Mouse (Mus musculus) Patski (cell line): ENCODE data around the gene D17Wsu92e. TPM values are rescaled to one million over a fixed set of nuclear protein-coding genes. Genes with fewer than 3 reads are reported as not detected.

Experiments
- ATAC-seq: fragments of 100-300 bp; one replicate; pipeline ENCODE4 v1.8.0; 2021
- CTCF ChIA-PET: fragments of 350-600 bp; sonication (Branson Sonifier 250); formaldehyde crosslinking; loops from one replicate; lab custom pipeline; 2022; ENCODE audit warnings: inconsistent platforms; lab: Charles Lee
- POLR2A ChIA-PET: fragments of 350-600 bp; sonication (Branson Sonifier 250); formaldehyde crosslinking; loops from one replicate; lab custom pipeline; 2022; ENCODE audit warnings: antibody characterized with exemption, inconsistent platforms; lab: Charles Lee
- DNase-seq: peaks from one replicate; pipeline ENCODE4 v3.0.0-alpha.2; 2011; ENCODE audit warnings: low read depth, low spot score
- H3K27me3 ChIP-seq: fragments of 371-371 bp; one replicate; pipeline ENCODE4 v1.5.1; 2021
- CTCF ChIP-seq: fragments of 100-300 bp; IDR thresholded peaks from one replicate; pipeline ENCODE4 v1.5.1; 2021
- in situ Hi-C: fragments of 300-500 bp; cut with MboI; formaldehyde crosslinking; loops from 3 replicates; pipeline ENCODE4 v1.11.1; 2018; ENCODE audit warnings: low pct_unique_long_range_greater_than_20kb, mixed read lengths
- polyA plus RNA-seq: library from polyadenylated mRNA; unstranded; gene quantifications from one replicate; pipeline ENCODE4 v1.2.3, GENCODE M21; 2021

The D17Wsu92e gene
- polyA plus RNA-seq, 1 experiment from 2014 or later: 105 TPM

- CTCF ChIA-PET: interaction anchor here (1.3 kb wide), 1 partner anchor 14 kb away, joined by 3 read pairs; no protein-coding TSS in a partner anchor
- TF ChIP-seq CTCF: no peak
- no peaks in the 10 kb centered on the region for H3K27me3 ChIP-seq
- DNase-seq: no peak
- in situ Hi-C loops: no loop called here
- POLR2A ChIA-PET: interaction anchor here (0.6 kb wide), 1 partner anchor 8 kb away, joined by 4 read pairs; no protein-coding TSS in a partner anchor
- no peak for ATAC-seq
These were observed 15.4 kb downstream of the D17Wsu92e start for GRCm38 (mm10) chr17:27804803-27805770.

DNA sequence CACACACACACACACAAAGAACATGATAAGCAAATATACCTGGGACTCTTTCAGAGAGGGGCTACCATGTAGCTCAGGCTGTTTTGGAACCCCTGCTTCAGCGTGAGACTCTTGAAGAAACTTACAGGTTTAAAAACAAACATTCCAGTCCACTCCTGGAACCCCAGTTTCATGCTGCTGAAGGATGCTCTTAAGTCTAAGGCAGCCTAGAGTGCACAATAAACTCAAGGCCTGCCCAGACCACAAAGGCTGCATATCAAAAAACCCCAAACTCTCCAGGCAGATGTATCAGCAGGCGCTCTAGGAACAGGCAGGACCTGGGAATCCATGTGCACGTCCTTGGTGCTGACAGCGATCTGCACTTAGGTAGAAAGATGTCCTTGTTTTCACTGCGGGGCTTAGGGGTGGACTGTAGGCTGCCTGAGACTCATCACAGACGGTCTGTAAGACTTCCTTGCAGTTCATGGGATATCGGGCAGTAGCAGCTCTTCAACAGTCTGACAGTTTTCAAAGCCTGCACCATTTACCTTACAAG lies 16.2 kb downstream of the D17Wsu92e start:
- TF ChIP-seq CTCF: no peak
- in situ Hi-C loops: no loop called here
- ATAC-seq: no peak
- H3K27me3 ChIP-seq: no peaks in the 10 kb centered on the region
- POLR2A ChIA-PET: no interaction called here
- DNase-seq: no peak
- CTCF ChIA-PET: no interaction called here

- ChIA-PET POLR2A (no interaction called here), CTCF (no interaction called here)
- no peak for TF ChIP-seq CTCF
- no peak for ATAC-seq
- no peak for DNase-seq
- H3K27me3 ChIP-seq: no peaks in the 10 kb centered on the region
- in situ Hi-C loops: no loop called here
These were observed 16.7 kb downstream of the D17Wsu92e start for GRCm38 (mm10) chr17:27803752-27804151.

DNA sequence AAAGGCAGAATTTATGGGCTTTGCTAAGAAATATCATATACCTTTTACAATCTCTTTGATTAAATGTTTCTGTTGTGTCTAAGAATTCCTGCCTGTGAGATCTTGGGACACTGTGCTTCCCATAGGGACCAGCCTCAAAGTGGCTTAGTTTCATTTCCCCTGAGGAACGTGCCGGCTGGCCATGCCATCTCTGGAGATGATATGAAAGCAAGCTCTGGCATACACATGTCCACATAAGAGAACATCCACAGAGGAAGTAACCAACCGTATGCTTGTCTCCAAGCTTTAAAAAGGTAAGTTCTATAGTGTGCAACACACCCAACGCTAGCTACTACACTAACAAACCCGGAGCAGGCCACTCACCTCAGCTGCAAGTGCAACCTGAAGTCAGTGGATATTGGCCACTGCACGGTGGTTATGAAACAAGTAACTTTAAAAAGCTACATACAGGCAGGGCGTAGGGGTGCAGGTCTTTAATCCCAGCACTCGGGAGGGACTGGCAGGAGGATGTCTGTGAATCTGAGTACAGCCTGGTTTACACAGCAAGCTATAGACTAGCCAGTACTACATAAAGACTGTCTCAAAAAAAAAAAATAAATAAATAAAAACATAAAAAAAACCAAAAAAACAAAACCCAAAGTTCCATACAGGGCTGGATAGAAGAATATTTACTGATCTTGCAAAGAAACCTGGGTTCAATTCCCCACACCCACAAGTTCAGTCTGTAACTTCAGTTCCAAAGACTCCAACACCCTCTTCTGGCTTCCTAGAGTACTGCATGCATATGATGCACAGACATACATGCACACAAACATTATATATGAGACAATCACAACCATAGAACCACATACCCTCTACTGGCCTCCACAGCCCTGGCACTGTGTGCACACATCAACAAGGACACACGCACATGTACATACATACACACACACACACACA lies 19.5 kb downstream of the D17Wsu92e start:
- ATAC-seq: no peak
- no peaks in the 10 kb centered on the region for H3K27me3 ChIP-seq
- in situ Hi-C loops: no loop called here
- ChIA-PET POLR2A (interaction anchor here (2.0 kb wide), 1 partner anchor 18 kb away, joined by 4 read pairs; no protein-coding TSS in a partner anchor), CTCF (interaction anchor here (1.8 to 2.8 kb wide), 3 partner anchors 10 to 18 kb away, joined by 7 to 10 read pairs (median 7); no protein-coding TSS in a partner anchor)
- no peak for DNase-seq
- peak; percentile 43 for TF ChIP-seq CTCF

DNA sequence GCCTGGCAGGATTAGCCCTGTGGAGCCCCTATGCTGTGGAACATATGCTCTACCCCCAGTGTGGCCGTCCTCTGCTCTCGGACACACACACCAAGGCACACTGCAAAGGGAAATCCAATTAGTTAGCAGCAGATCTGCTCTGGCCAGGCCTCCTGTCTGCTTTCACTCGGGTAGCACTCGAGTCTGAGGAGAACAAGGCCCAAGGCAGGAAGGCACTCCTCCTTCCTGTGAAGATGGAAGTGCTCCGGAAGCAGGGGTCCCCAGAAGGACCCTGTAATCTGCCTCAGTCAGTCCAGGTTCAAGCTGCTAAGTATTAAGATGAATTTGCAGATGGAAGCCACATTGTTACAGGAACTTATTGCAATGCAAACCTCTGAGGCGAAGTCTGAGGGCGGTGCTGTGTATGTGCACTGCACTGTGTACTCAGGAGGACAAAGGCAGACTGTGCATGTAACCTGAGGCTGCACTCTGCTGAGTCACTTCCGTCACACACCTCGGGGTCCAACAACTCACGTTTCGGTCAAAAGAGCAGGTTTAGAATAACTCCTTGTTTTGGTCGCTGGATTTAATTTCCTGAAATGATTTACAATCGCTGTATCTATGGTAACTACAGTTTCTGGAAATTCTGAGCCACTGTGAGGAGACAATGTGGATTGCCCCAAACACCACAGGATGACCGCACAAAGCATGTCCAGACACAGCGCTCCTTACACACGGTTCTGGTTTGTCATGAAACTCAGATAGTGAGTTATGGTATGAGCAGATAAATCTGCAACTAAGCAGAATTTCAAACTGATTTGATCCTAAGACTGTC lies 20.5 kb downstream of the D17Wsu92e start:
- DNase-seq: peak; percentile 85
- ChIA-PET CTCF (interaction anchor here (2.3 kb wide), 1 partner anchor 11 kb away, joined by 7 read pairs; no protein-coding TSS in a partner anchor), POLR2A (interaction anchor here (2.0 kb wide), 1 partner anchor 19 kb away, joined by 4 read pairs; no protein-coding TSS in a partner anchor)
- in situ Hi-C loops: no loop called here
- TF ChIP-seq CTCF: no peak
- peak; percentile 77 for ATAC-seq
- no peaks in the 10 kb centered on the region for H3K27me3 ChIP-seq

DNA sequence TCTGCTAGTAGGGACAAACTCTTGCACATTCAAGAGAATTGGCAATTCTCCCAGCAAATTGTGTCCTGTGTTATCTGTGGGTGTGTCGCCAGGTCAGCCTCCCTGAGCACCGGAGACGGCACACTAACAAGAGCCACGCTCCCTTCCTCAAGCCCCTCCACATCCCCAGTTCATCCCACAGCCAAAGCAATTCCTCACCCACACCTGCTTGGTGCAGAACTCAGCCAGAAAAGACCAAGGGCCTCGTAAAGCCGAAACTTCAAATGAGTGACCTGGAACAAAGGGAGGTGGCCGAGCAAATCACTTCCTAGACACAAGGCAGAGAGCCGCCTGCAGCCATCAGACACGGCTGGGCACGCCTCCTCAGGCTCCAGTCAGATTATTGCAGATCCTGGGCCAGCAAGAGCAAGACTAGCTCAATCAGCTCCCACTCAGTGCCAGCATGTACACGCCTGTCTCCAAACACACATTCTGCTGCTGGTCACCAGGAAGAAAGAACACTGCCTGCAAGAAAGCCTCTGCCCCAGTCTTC lies 23.0 kb downstream of the D17Wsu92e start:
- POLR2A ChIA-PET: no interaction called here
- no peaks in the 10 kb centered on the region for H3K27me3 ChIP-seq
- CTCF ChIA-PET: interaction anchor here (1.0 kb wide), 1 partner anchor 28 kb away, joined by 3 read pairs; no protein-coding TSS in a partner anchor
- DNase-seq (no peak), ATAC-seq (no peak)
- no peak for TF ChIP-seq CTCF
- in situ Hi-C loops: no loop called here

DNA sequence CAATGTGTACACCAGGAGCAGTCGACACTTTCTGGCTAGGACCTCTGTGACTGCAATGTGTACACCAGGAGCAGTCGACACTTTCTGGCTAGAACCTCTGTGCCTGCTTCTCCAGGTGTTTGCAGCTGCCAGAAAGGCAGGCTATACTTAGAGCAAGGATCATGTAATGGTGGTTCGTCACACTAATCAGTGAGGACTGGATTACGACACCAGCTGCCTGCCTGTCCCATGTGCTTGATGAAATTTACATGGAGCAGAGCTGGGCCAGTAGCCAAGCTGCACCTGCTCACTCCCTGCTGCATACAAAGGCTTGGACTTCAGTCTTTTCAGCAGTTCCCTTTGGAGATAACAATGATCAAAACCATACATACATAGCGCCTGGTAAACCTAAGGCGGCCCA lies 23.7 kb downstream of the D17Wsu92e start:
- in situ Hi-C loops: no loop called here
- no peak for ATAC-seq
- DNase-seq: no peak
- H3K27me3 ChIP-seq: no peaks in the 10 kb centered on the region
- ChIA-PET POLR2A (no interaction called here), CTCF (no interaction called here)
- no peak for TF ChIP-seq CTCF

- ChIA-PET CTCF (no interaction called here), POLR2A (interaction anchor here (0.6 kb wide), 2 partner anchors 32 to 60 kb away, joined by 3 read pairs; no protein-coding TSS in a partner anchor)
- in situ Hi-C loops: no loop called here
- H3K27me3 ChIP-seq: no peaks in the 10 kb centered on the region
- DNase-seq (no peak), ATAC-seq (no peak)
- TF ChIP-seq CTCF: no peak
These were observed 27.3 kb downstream of the D17Wsu92e start for GRCm38 (mm10) chr17:27793144-27793543.

- DNase-seq: no peak
- no peak for TF ChIP-seq CTCF
- ChIA-PET CTCF (interaction anchor here (1.3 kb wide), 1 partner anchor 19 kb away, joined by 3 read pairs; no protein-coding TSS in a partner anchor), POLR2A (interaction anchor here (0.6 kb wide), 1 partner anchor 59 kb away, joined by 3 read pairs; no protein-coding TSS in a partner anchor)
- in situ Hi-C loops: no loop called here
- no peaks in the 10 kb centered on the region for H3K27me3 ChIP-seq
- no peak for ATAC-seq
These were observed 27.9 kb downstream of the D17Wsu92e start for GRCm38 (mm10) chr17:27792516-27792915.
